Mouse (Mus musculus) erythroblast, embryonic 14.5 days (primary cell): Measurements from ENCODE around the gene Flt3.

Experiments used
- GATA1 ChIP-seq: IDR thresholded peaks from 2 replicates; pipeline ENCODE4 v1.6.1; 2012; ENCODE audit warnings: low read length, inconsistent platforms, mixed read lengths
- TAL1 ChIP-seq: IDR thresholded peaks from 3 replicates; pipeline ENCODE4 v1.6.1; 2012; ENCODE audit warnings: low read length, inconsistent platforms, mixed read lengths

- no peak for TF ChIP-seq GATA1
- no peak for TF ChIP-seq TAL1
Observed at GRCm38 (mm10) chr5:147399843-147400504, at the start of gene Flt3.
